Mouse (Mus musculus) heart, embryonic 11.5 days (tissue): ENCODE results near the gene Haus6. TPM values are rescaled to one million over a fixed set of nuclear protein-coding genes. Genes with fewer than 3 reads are reported as not detected.

Source experiments
- ATAC-seq: fragments of 200-750 bp; cut with Nextera tagmentation; replicated peaks from 2 replicates; pipeline ENCODE4 v1.8.0; 2017; ENCODE audit warnings: moderate library complexity; ENCODE audit not compliant: insufficient number of reproducible peaks, low FRiP score, low TSS enrichment
- H3K27ac ChIP-seq: fragments of 300-500 bp; sonication (generic); 2 replicates; pipeline ENCODE4 v1.5.1; 2014; ENCODE audit warnings: mild to moderate bottlenecking, low read depth, low read length
- H3K27me3 ChIP-seq: fragments of 300-500 bp; sonication (generic); 2 replicates; pipeline ENCODE4 v1.6.1; 2014; ENCODE audit warnings: mild to moderate bottlenecking, low read length, mixed read lengths; ENCODE audit not compliant: control insufficient read depth, insufficient read depth
- H3K36me3 ChIP-seq: fragments of 300-500 bp; sonication (generic); 2 replicates; pipeline ENCODE4 v1.6.1; 2014; ENCODE audit warnings: mild to moderate bottlenecking, low read length, moderate library complexity, mixed read lengths; ENCODE audit not compliant: control insufficient read depth, insufficient read depth
- H3K4me1 ChIP-seq: fragments of 300-500 bp; sonication (generic); 2 replicates; pipeline ENCODE4 v1.6.1; 2014; ENCODE audit warnings: low read length; ENCODE audit not compliant: control insufficient read depth, insufficient read depth
- H3K4me2 ChIP-seq: fragments of 300-500 bp; sonication (generic); 2 replicates; pipeline ENCODE4 v1.6.1; 2014; ENCODE audit warnings: mild to moderate bottlenecking, moderate library complexity
- H3K4me3 ChIP-seq: fragments of 300-500 bp; sonication (generic); 2 replicates; pipeline ENCODE4 v1.5.1; 2014; ENCODE audit warnings: low read depth, low read length
- H3K9ac ChIP-seq: fragments of 300-500 bp; sonication (generic); 2 replicates; pipeline ENCODE4 v1.6.1; 2014; ENCODE audit warnings: mild to moderate bottlenecking, low read depth, low read length, moderate library complexity
- H3K9me3 ChIP-seq: fragments of 300-500 bp; sonication (generic); replicated peaks from 2 replicates; pipeline ENCODE4 v1.6.1; 2016; ENCODE audit warnings: low read length; ENCODE audit not compliant: control insufficient read depth
- WGBS: fragments of 180-500 bp; shearing (Covaris S2); extraction: QIAGEN DNeasy Blood & Tissue Kit; methylation state at CpG from one replicate; pipeline ENCODE4 v1.1.7; 2014; ENCODE audit not compliant: insufficient replicate concordance; 5-methylcytosine and 5-hydroxymethylcytosine counted together
- polyA plus RNA-seq: library from polyadenylated mRNA; unstranded; fragments of >200 nt; fragmentation: Nextera tagmentation; extraction: Ambion mirVana; gene quantifications from 2 replicates; pipeline ENCODE4 v1.2.1, GENCODE M21; 2014

Haus6 gene
- polyA plus RNA-seq, 1 experiment from 2014 or later: 15.5 TPM

DNA sequence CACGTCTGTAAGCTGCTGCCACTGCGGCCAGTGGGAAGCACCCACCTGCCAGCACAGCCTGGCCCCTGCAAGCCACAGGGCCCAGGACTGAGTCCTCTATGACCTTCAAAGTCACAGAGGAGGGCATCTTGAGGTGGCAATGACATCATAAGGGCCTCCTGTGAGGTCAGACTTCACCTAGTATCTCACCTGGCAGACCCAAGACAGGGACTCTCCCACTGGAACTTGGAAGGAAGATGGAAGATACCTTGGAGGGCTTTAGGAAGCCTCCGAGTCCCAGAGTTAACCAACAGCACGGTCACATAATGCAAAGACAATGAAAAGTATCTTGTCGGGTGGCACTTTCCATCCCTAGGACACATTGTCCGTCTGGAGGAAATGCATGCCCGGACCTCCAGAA is 53.6 kb downstream of the Haus6 start, which contains the start of gene Saxo1:
Saxo1 (minus strand) TSS at position 101 of the 400 bp plus-strand sequence.
- Histone ChIP-seq H3K4me3 (no peak within 1 kb of the TSS), H3K9ac (no peak within 1 kb of the TSS), H3K4me2 (no peak within 1 kb of the TSS), H3K9me3 (no peaks in the 10 kb centered on the region), H3K4me1 (no peaks in the 10 kb centered on the region), H3K27me3 (no peaks in the 10 kb centered on the region), H3K36me3 (no peaks in the 10 kb centered on the region), H3K27ac (no peak within 1 kb of the TSS)
- no peak for ATAC-seq
- WGBS: 84% methylated on average over 7 of the region's 7 CpGs

DNA sequence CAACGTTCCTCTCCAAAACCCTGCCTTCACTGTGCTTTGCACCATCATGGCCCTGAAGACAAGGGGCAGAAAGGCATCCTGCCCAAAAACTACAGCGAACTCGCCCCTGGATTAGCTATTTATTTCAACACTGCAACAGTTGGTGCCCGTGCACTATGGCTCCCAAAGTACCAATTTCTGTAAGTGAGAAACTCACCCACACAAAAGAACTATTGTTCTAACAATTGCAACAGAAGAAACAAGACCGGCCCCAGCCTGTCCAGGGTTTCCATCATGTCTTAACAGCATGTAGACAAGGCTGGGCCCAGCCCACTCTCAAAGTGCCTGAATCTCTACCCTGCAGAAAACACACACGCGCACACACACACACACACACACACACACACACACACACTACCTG is 54.5 kb downstream of the Haus6 start:
- H3K9ac ChIP-seq: no peak overlapping the region
- H3K36me3 ChIP-seq: no peaks in the 10 kb centered on the region
- ATAC-seq: no peak
- no peaks in the 10 kb centered on the region for H3K4me1 ChIP-seq
- no peak overlapping the region for H3K27ac ChIP-seq
- no peaks in the 10 kb centered on the region for H3K27me3 ChIP-seq
- no peaks in the 10 kb centered on the region for H3K9me3 ChIP-seq
- 77% methylated on average over 7 of the region's 7 CpGs for WGBS
- no peak overlapping the region for H3K4me3 ChIP-seq
- no peak overlapping the region for H3K4me2 ChIP-seq

DNA sequence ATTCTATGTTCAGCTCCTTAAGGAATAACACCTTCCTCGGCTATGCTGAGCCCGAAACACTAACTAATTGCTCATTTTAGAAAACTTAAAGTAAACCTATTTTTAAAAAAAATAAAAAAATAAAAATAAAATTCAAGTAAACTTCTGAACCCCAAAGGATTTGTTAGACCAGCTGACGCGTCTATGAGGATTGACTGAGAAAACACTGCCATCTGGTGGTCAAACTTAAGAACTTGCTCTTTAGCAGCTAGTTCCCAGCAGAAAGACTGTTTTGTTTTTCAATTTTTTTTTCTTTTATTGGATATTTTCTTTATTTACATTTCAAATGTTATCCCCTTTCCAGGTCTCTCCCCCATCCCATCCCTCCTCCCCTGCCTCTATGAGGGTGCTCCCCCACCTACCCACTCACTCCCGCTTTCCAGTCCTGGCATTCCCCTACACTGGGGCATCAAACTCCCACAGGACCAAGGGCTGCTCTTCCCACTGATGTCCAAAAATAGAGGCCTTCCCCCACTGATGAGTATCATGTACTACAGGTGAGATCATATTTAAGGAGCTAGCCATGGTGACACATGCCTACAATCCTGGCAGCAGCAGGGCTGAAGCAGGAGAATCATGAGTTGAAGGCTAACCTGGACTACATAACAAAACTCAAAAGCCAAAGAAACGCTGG is 56.7 kb downstream of the Haus6 start:
- 24% methylated on average over 6 of the region's 6 CpGs for WGBS
- Histone ChIP-seq H3K27me3 (no peaks in the 10 kb centered on the region), H3K9ac (no peak overlapping the region), H3K9me3 (no peaks in the 10 kb centered on the region), H3K4me1 (no peaks in the 10 kb centered on the region), H3K4me3 (no peak overlapping the region), H3K36me3 (no peaks in the 10 kb centered on the region), H3K4me2 (no peak overlapping the region), H3K27ac (no peak overlapping the region)
- no peak for ATAC-seq

DNA sequence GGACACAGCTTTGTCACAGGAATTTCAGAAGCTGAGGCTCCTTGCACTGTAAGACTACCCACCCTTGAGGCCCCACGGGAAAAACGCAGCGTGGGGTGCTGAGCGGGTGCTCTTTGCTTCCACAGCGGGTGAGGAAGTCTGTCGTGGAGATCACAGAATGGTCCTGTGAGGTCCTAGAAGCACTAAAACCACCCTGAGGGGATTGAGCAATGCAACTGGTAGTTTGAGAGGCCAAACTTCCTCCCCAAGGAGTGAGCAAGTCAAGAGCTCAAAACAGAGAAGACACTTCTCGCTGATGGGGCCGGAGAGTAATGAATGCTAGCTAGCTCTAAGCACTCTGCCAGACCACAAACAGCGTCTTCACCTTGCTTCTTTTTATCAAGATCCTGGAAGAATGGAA is 63.5 kb downstream of the Haus6 start:
- 80% methylated on average over 9 of the region's 9 CpGs for WGBS
- Histone ChIP-seq H3K27ac (no peak overlapping the region), H3K4me1 (no peaks in the 10 kb centered on the region), H3K36me3 (no peaks in the 10 kb centered on the region), H3K9ac (no peak overlapping the region), H3K9me3 (no peaks in the 10 kb centered on the region), H3K4me2 (no peak overlapping the region), H3K4me3 (no peak overlapping the region), H3K27me3 (no peaks in the 10 kb centered on the region)
- ATAC-seq: no peak

DNA sequence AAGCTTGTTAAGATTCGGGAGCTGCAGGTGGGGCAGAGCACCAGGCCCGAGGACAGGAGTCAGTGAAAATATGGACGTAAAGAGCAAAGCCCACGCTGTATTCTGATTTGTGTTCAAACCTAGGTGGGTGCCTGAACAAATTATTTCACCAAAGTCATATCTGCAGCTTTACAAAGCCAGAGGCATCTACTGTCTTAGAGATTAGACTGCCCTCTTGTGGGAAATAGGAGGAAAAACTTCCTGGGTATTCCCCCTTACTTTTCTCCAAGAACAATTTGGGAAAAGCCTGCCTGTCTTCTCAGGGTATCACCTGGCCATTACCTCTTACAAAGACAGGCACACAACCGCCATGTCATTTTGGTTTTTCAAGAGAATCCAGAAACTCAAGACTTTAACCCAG is 66.2 kb downstream of the Haus6 start:
- 45% methylated on average over 5 of the region's 5 CpGs for WGBS

DNA sequence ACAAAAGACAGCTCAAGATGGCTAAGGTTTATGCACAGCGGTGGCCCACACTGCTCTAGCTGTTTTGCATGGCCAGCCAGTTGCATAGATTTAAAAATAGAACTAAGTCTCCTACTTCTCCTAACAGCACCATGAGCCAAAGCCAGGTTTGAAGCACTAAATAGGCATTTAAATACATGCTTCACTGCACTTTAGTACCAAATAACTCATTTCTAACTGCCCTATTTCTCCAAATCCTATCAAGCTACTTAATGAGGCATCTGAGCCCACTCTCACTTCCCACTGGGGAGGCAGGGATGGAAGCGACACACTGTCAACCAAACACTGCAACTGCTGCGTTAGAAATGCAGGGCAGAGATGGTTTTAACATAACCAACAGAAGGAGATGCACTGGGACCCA is 67.9 kb downstream of the Haus6 start:
- no peaks in the 10 kb centered on the region for H3K36me3 ChIP-seq
- H3K27ac ChIP-seq: no peak overlapping the region
- H3K27me3 ChIP-seq: no peaks in the 10 kb centered on the region
- WGBS: 76% methylated on average over 3 of the region's 3 CpGs
- no peaks in the 10 kb centered on the region for H3K4me1 ChIP-seq
- no peak overlapping the region for H3K4me2 ChIP-seq
- no peak overlapping the region for H3K4me3 ChIP-seq
- no peak for ATAC-seq
- no peak overlapping the region for H3K9ac ChIP-seq
- no peaks in the 10 kb centered on the region for H3K9me3 ChIP-seq

More for the DNA sequence above, 66.2 kb downstream of the Haus6 start:
- H3K27ac ChIP-seq: no peak overlapping the region
- no peaks in the 10 kb centered on the region for H3K36me3 ChIP-seq
- H3K27me3 ChIP-seq: no peaks in the 10 kb centered on the region
- no peak for ATAC-seq
- no peak overlapping the region for H3K4me2 ChIP-seq
- H3K4me3 ChIP-seq: no peak overlapping the region
- H3K4me1 ChIP-seq: no peaks in the 10 kb centered on the region
- no peak overlapping the region for H3K9ac ChIP-seq
- H3K9me3 ChIP-seq: no peaks in the 10 kb centered on the region

DNA sequence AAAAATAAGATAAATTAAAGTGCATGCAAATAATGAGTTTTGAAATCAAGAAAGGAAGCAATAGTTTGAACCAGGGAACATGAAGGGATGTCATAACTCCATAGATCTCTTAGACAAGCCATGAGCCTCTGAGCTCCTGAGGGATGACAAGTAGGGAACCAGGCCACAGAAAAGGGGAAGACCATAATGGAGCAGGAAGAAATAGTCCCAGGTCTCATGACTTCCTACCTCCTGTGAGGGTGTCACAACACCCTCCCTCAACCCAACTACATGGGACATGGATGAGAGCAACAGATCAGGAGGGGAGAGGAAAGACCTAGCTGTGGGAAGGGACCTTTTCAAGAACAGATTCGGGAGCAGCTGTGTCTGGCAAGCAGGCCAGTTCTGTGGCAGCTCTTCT is 70.3 kb downstream of the Haus6 start:
- no peak for ATAC-seq
- Histone ChIP-seq H3K4me1 (no peaks in the 10 kb centered on the region), H3K9me3 (no peaks in the 10 kb centered on the region), H3K9ac (no peak overlapping the region), H3K4me2 (no peak overlapping the region), H3K4me3 (no peak overlapping the region), H3K27me3 (no peaks in the 10 kb centered on the region), H3K36me3 (no peaks in the 10 kb centered on the region), H3K27ac (no peak overlapping the region)
- WGBS: 92% methylated on average over 1 of the region's 1 CpGs

DNA sequence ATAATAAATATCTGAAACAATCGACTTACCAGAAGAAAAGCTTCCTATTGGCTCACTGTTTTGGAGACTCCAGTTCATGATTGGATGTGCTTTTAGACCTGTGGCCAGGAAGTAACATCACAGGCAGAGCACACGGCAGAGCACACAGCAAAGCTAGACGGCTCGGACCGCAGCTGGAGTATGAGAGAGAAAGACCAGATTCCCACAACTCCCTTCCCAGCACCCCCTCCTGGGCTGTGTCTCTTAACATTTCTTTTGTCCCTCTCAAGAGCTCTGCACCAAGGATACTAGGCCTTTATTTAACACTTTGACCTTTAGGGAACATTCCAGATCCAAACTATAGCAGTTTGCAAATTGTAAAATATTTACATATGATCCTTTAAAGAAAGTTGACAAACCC is 72.9 kb downstream of the Haus6 start:
- WGBS: 84% methylated on average over 5 of the region's 5 CpGs
- Histone ChIP-seq H3K9me3 (no peaks in the 10 kb centered on the region), H3K27ac (no peak overlapping the region), H3K27me3 (no peaks in the 10 kb centered on the region), H3K4me3 (no peak overlapping the region), H3K4me2 (no peak overlapping the region), H3K9ac (no peak overlapping the region), H3K4me1 (no peaks in the 10 kb centered on the region), H3K36me3 (no peaks in the 10 kb centered on the region)
- ATAC-seq: no peak

DNA sequence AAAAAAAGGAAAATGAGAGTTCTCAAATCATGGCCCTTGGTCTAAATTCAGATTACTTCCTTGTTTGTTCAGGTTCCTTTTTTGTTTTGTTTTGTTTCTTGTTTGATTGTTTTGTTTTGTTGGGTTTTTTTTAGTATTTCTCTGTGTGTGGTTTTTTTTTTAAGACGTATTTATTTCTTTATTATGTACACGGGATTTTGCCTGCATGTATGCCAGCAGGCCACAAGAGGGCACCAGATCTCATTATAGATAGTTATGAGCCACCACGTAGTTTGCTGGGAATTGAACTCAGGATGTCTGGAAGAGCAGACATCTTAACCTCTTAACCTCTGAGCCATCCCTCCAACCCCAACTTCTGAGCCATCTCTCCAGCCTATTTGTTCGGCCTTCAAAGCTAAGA is 73.9 kb downstream of the Haus6 start:
- WGBS: 38% methylated on average over 4 of the region's 4 CpGs

More for the DNA sequence above, 73.9 kb downstream of the Haus6 start:
- H3K9me3 ChIP-seq: no peaks in the 10 kb centered on the region
- no peak for ATAC-seq
- no peak overlapping the region for H3K4me2 ChIP-seq
- no peak overlapping the region for H3K4me3 ChIP-seq
- no peaks in the 10 kb centered on the region for H3K36me3 ChIP-seq
- no peak overlapping the region for H3K9ac ChIP-seq
- H3K27me3 ChIP-seq: no peaks in the 10 kb centered on the region
- no peak overlapping the region for H3K27ac ChIP-seq
- H3K4me1 ChIP-seq: no peaks in the 10 kb centered on the region
